Mouse (Mus musculus) hindbrain, embryonic 16.5 days (tissue): ENCODE results near the gene Ints1. TPM values are rescaled to one million over a fixed set of nuclear protein-coding genes. Genes with fewer than 3 reads are reported as not detected.

Experiments used
- ATAC-seq: fragments of 200-750 bp; cut with Nextera tagmentation; 2 replicates; pipeline ENCODE4 v1.8.0; 2017; ENCODE audit warnings: moderate TSS enrichment, moderate library complexity
- H3K27ac ChIP-seq: fragments of 300-500 bp; sonication (generic); 2 replicates; pipeline ENCODE4 v1.5.1; 2014; ENCODE audit warnings: low read depth, mild to moderate bottlenecking, control low read depth, low read length, moderate library complexity
- H3K27me3 ChIP-seq: fragments of 300-500 bp; sonication (generic); replicated peaks from 2 replicates; pipeline ENCODE4 v1.6.1; 2014; ENCODE audit warnings: low read length; ENCODE audit not compliant: control insufficient read depth, insufficient read depth
- H3K36me3 ChIP-seq: fragments of 300-500 bp; sonication (generic); 2 replicates; pipeline ENCODE4 v1.6.1; 2014; ENCODE audit warnings: mild to moderate bottlenecking, low read length, moderate library complexity, mixed read lengths; ENCODE audit not compliant: control insufficient read depth, insufficient read depth
- H3K4me1 ChIP-seq: fragments of 300-500 bp; sonication (generic); 2 replicates; pipeline ENCODE4 v1.6.1; 2014; ENCODE audit warnings: low read depth, low read length; ENCODE audit not compliant: control insufficient read depth, insufficient read depth
- H3K4me2 ChIP-seq: fragments of 300-500 bp; sonication (generic); 2 replicates; pipeline ENCODE4 v1.6.1; 2014; ENCODE audit warnings: mild to moderate bottlenecking, low read length, control low read depth, moderate library complexity
- H3K4me3 ChIP-seq: fragments of 300-500 bp; sonication (generic); 2 replicates; pipeline ENCODE4 v1.5.1; 2014; ENCODE audit warnings: mild to moderate bottlenecking, low read length, control low read depth, moderate library complexity
- H3K9ac ChIP-seq: fragments of 300-500 bp; sonication (generic); 2 replicates; pipeline ENCODE4 v1.6.1; 2014; ENCODE audit warnings: low read depth, mild to moderate bottlenecking, control low read depth, low read length, moderate library complexity
- H3K9me3 ChIP-seq: fragments of 300-500 bp; sonication (generic); 2 replicates; pipeline ENCODE4 v1.6.1; 2014; ENCODE audit warnings: mild to moderate bottlenecking, low read length, moderate library complexity; ENCODE audit not compliant: control insufficient read depth
- WGBS: fragments of 180-500 bp; shearing (Covaris S2); extraction: QIAGEN DNeasy Blood & Tissue Kit; methylation state at CpG from one replicate; pipeline ENCODE4 v1.1.7; 2014; 5-methylcytosine and 5-hydroxymethylcytosine counted together
- polyA plus RNA-seq: library from polyadenylated mRNA; unstranded; fragments of >200 nt; fragmentation: Nextera tagmentation; extraction: Ambion mirVana; gene quantifications from 2 replicates; pipeline ENCODE4 v1.2.1, GENCODE M21; 2015

The Ints1 gene
- polyA plus RNA-seq, 1 experiment from 2014 or later = 27.1 TPM

DNA sequence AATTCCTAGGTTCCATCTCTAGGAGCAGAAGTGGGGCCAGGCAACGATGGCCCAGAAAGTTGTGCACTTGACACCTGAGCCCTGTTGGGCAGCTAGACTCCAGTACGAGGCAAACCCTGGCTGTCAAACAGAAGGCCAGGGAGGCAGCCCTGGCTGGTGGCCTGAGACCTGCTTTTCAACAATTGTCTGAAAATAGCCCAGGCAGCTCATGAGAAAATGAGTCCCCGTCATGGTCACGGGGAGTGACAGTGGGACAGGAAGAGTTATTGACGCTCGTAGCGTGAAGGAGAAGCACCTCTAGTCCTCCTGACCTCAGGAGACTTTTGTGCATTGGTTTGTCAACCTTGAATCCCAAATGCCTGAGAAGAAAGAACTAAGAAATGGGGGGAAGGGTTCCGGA lies 5.9 kb upstream of the Ints1 start:
- H3K4me1 ChIP-seq = no peaks in the 10 kb centered on the region
- no peaks in the 10 kb centered on the region for H3K9me3 ChIP-seq
- H3K27ac ChIP-seq = no peak overlapping the region
- H3K4me2 ChIP-seq = no peak overlapping the region
- ATAC-seq = no peak
- H3K4me3 ChIP-seq = no peak overlapping the region
- no peaks in the 10 kb centered on the region for H3K36me3 ChIP-seq
- no peak overlapping the region for H3K9ac ChIP-seq
- H3K27me3 ChIP-seq = no peaks in the 10 kb centered on the region
- WGBS = 82% methylated on average over 8 of the region's 8 CpGs

DNA sequence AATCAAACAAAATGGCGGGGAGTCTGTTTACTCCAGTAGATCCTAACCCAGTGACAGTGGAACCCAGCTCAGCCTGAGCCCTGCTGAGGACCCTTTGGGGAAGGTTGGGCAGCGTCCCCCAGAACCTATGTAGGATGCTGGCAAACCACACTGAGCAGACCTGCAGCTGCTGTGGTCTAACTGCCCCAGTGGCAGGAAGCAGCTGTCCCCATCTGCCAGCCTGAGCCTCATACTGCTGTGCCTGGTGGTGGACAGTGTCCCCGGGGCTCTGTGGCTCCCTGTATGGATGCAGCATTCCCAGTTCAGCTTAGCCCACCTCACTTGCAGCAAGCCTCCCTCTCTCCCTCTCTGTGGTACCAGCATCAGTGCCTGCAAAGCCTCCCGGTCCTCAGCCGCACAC lies 1.5 kb upstream of the Ints1 start:
- Histone ChIP-seq H3K27ac (no peak overlapping the region), H3K4me1 (peaks cover 9% of the 10 kb centered on the region), H3K36me3 (peaks cover 13% of the 10 kb centered on the region), H3K9ac (no peak overlapping the region), H3K9me3 (no peaks in the 10 kb centered on the region), H3K27me3 (no peaks in the 10 kb centered on the region), H3K4me2 (no peak overlapping the region), H3K4me3 (no peak overlapping the region)
- WGBS = 83% methylated on average over 5 of the region's 5 CpGs
- no peak for ATAC-seq

DNA sequence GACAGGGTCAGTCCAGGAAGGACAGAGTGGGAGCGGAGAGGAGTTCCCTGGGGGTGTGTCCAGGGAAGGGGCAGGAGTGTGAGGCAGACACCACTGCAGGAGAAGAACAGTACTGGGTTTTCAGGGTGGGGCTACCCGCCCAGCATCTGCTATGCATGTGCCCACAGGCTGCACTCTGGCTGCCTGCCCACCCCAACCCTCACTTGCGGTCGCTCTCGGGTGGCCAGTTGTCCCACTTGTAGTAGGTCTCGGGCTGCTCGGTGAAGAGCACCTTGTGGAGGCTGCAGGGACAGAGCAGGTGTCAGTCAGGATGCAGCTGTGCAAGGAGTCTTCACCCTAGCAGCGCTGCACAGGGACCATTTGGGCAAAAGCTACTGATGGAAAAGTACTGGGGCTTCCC lies 7.3 kb downstream of the Ints1 start:
- Histone ChIP-seq H3K9me3 (no peaks in the 10 kb centered on the region), H3K27me3 (no peaks in the 10 kb centered on the region), H3K27ac (no peak overlapping the region), H3K36me3 (peaks cover 78% of the 10 kb centered on the region), H3K4me2 (no peak overlapping the region), H3K4me1 (no peaks in the 10 kb centered on the region), H3K9ac (no peak overlapping the region), H3K4me3 (no peak overlapping the region)
- 97% methylated on average over 8 of the region's 8 CpGs for WGBS
- ATAC-seq = no peak

DNA sequence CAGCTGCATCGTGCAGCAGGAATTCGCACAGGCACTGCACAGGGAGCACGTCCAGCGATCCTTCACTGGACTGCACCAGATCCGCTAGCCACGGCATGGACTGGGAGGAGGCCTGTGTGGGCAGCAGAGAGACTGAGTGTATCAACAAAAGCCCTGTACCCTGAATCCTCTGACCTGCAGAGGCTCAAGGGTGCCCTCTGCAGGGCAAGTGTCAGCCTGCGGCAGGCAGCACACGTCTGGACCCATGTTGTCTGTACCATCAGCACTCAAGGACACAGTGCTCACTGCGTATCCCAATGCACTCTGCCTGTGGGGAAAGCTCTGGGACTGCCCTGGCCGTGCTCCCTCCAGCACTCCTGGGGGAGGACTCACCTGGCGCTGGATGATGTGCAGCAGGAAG lies 11.2 kb downstream of the Ints1 start:
- Histone ChIP-seq H3K9me3 (no peaks in the 10 kb centered on the region), H3K4me1 (no peaks in the 10 kb centered on the region), H3K27me3 (no peaks in the 10 kb centered on the region), H3K4me3 (no peak overlapping the region), H3K9ac (no peak overlapping the region), H3K4me2 (no peak overlapping the region), H3K36me3 (peaks cover 76% of the 10 kb centered on the region), H3K27ac (no peak overlapping the region)
- ATAC-seq = no peak; the same call in 1 of the 2 replicates
- WGBS = 74% methylated on average over 11 of the region's 11 CpGs

DNA sequence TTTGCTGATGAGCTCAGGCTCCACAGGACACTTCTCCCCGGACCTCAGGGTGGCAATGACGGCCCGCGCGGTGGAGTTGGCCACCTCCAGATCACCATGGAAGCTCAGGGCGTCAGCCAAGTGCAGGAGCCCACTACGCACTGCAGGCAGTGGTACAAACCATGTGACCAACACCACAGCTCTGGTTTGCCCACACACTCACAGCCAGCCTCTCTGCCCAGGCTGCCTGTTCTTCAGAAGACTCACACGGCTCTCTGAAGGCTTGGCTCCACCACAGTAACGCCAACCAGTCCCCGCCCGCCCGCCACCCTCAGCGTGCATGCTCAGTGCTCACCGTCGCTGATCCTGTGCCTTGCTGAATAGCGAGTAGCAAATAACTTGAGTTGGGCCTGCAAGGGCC lies 17.4 kb downstream of the Ints1 start:
- Histone ChIP-seq H3K36me3 (peaks cover 62% of the 10 kb centered on the region), H3K9ac (no peak overlapping the region), H3K9me3 (no peaks in the 10 kb centered on the region), H3K4me3 (no peak overlapping the region), H3K4me1 (no peaks in the 10 kb centered on the region), H3K27me3 (no peaks in the 10 kb centered on the region), H3K27ac (no peak overlapping the region), H3K4me2 (no peak overlapping the region)
- no peak for ATAC-seq
- 89% methylated on average over 16 of the region's 16 CpGs for WGBS

DNA sequence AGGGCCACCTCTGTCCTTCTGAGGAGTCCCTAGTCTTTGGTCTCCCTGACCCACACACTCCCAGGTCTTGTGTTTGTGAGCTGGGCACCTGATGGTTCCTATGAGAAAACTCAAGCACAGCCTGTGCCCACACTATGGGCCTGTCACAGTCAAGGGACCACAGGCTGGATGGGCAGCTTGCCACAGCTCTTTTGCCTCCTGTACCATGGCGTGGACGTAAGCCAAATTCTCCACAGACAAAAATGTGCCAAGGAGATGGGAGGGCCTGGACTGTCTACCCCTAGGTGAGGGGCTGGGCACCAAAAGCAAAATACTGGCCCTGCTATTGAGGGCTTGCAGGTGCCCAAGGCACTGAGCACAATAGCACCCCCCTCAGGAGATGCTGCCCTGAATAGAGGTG lies 18.9 kb downstream of the Ints1 start:
- 83% methylated on average over 2 of the region's 2 CpGs for WGBS
- Histone ChIP-seq H3K27ac (no peak overlapping the region), H3K36me3 (peaks cover 58% of the 10 kb centered on the region), H3K9ac (no peak overlapping the region), H3K4me3 (no peak overlapping the region), H3K4me2 (no peak overlapping the region), H3K27me3 (no peaks in the 10 kb centered on the region), H3K4me1 (no peaks in the 10 kb centered on the region), H3K9me3 (no peaks in the 10 kb centered on the region)
- no peak for ATAC-seq

DNA sequence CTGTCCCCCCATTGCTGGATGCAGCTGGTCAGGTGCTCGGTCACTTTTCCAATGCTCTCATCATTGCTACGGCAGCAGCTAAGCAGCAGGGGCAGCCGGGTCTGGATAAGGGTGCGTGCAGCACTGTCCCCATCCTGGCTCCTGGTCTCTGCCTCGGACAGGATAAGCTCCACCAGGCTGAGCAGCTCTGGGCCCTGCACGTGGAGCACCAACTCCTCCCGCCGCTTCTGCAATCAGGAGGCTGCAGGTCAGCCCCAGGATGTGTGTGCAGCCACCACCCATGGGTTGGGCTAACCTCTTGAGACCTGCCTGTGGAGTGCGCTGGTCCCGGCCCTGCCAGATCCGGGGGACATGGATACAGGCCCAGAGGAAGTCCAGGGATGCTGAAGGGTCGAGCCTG lies 19.3 kb downstream of the Ints1 start:
- Histone ChIP-seq H3K4me2 (no peak overlapping the region), H3K9me3 (no peaks in the 10 kb centered on the region), H3K4me1 (no peaks in the 10 kb centered on the region), H3K27ac (no peak overlapping the region), H3K36me3 (peaks cover 58% of the 10 kb centered on the region), H3K9ac (no peak overlapping the region), H3K27me3 (no peaks in the 10 kb centered on the region), H3K4me3 (no peak overlapping the region)
- ATAC-seq = no peak
- 95% methylated on average over 12 of the region's 12 CpGs for WGBS

DNA sequence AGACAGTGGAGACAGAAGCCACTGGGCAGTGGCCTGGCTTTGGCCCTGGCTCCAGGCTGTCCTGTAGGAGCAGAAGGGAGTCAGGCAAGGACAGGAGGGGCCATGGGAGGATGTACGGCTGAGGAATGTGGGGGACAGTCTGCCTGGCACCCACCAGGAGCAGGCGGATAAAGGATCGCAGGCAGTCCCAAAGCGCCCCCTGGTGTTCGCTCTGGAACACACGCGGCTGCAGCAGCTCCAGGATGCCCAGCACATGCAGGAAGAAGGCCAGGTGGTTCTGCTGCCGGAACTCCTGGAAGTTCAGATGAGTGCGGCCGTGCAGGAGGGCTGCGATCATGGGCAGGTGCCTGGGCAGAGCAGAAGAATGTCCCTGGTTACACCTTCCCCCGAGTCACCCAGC lies 20.7 kb downstream of the Ints1 start:
- Histone ChIP-seq H3K36me3 (peaks cover 48% of the 10 kb centered on the region), H3K27ac (no peak overlapping the region), H3K4me1 (no peaks in the 10 kb centered on the region), H3K27me3 (no peaks in the 10 kb centered on the region), H3K9ac (no peak overlapping the region), H3K4me3 (no peak overlapping the region), H3K9me3 (no peaks in the 10 kb centered on the region), H3K4me2 (no peak overlapping the region)
- 39% methylated on average over 12 of the region's 12 CpGs for WGBS
- peak; percentile 17; the same call in 1 of the 2 replicates for ATAC-seq

DNA sequence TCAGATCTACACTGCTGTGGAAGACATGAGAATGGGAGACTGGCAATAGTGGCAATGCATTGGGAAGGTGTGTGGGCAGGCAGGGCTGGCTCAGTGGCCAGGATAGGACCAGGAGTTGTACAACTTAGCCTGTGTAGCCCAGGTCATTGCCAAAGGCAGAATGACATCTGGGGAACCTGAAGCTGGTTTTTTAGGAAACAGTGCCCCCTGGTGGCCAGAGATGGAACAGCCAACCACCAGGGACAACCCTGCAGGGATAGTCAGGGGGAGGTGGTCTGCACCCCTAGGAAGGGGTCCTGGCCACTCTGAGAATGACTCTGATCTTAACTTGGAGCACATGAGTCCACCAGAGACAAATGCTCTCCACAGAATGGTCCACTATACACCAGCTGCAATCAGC lies 24.9 kb downstream of the Ints1 start:
- no peaks in the 10 kb centered on the region for H3K9me3 ChIP-seq
- no peak overlapping the region for H3K9ac ChIP-seq
- no peaks in the 10 kb centered on the region for H3K4me1 ChIP-seq
- no peak overlapping the region for H3K4me2 ChIP-seq
- H3K27ac ChIP-seq = no peak overlapping the region
- H3K36me3 ChIP-seq = peaks cover 19% of the 10 kb centered on the region; the same call in 1 of the 2 replicates
- no peak overlapping the region for H3K4me3 ChIP-seq
- H3K27me3 ChIP-seq = peaks cover 2% of the 10 kb centered on the region; the same call in 1 of the 2 replicates
- ATAC-seq = peak; percentile 40
